Mouse (Mus musculus) lung, postnatal 36 days (tissue): Measurements from ENCODE around the gene Ube2h.
A peak's percentile ranks its signal among the peaks of the same experiment; 100 is the strongest.
"Not testable (repeated sequence)": the region's sequence is repeated elsewhere in the genome, so short reads cannot be mapped to it uniquely, and the experiment has no call there.

ENCODE experiments used
- DNase-seq: peaks from one replicate; pipeline ENCODE4 v3.0.0; 2022; ENCODE audit warnings: mixed read lengths

Ube2h gene

GRCm38 (mm10) chr6:30242928-30243327 lies 61.4 kb downstream of the Ube2h start:
- peak; percentile 20 for DNase-seq

- no peak for DNase-seq
Measured at GRCm38 (mm10) chr6:30240105-30240504, 64.2 kb downstream of the Ube2h start.

- no peak for DNase-seq
Measured at GRCm38 (mm10) chr6:30239207-30239606, 65.1 kb downstream of the Ube2h start.

- no peak for DNase-seq
Measured at GRCm38 (mm10) chr6:30238079-30238478, 66.3 kb downstream of the Ube2h start.

- no peak for DNase-seq
Measured at GRCm38 (mm10) chr6:30236564-30236963, 67.8 kb downstream of the Ube2h start.

GRCm38 (mm10) chr6:30231758-30232293 lies 72.5 kb downstream of the Ube2h start:
- DNase-seq = no peak

DNA sequence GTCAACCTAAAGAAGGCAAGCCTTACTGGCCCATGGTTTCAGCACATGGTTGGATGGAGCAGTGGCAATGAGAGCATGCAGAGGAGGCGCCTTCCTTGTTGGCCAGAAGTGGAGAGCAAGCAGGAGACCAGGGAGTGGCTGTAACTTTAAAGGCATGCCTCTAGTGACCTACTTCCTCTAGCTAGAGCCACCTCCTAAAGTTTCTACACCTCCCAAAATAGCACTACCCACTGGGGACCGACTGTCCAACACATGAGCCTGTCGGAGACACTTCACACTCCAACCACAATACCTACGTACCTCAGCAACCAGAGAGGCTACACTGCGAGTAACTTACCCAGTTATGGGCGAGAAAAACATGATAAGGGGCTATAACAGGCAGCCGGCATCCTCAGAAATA lies 74.1 kb downstream of the Ube2h start:
- DNase-seq = peak; percentile 32

GRCm38 (mm10) chr6:30228921-30229320 lies 75.4 kb downstream of the Ube2h start:
- DNase-seq = peak; percentile 26

DNA sequence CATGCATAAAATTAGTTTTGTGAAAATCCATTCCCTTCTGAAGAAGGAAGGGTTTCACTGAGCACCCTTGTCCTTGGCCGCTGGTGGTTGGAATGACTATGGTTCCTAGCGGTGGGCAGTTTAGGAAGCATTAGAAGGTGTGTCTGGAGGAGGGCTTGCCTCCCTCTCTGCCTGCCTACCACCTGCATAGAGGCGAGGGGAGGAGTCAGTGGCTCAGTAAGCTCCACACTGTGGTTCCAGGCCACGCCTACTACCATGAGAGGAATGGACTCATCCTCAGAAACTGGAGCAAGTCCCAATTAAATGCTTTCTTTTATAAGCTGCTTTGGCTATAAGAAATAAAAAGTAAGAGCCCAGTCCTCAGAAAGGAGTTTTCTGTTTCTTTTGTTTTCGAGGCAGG lies 76.0 kb downstream of the Ube2h start:
- DNase-seq = no peak

DNA sequence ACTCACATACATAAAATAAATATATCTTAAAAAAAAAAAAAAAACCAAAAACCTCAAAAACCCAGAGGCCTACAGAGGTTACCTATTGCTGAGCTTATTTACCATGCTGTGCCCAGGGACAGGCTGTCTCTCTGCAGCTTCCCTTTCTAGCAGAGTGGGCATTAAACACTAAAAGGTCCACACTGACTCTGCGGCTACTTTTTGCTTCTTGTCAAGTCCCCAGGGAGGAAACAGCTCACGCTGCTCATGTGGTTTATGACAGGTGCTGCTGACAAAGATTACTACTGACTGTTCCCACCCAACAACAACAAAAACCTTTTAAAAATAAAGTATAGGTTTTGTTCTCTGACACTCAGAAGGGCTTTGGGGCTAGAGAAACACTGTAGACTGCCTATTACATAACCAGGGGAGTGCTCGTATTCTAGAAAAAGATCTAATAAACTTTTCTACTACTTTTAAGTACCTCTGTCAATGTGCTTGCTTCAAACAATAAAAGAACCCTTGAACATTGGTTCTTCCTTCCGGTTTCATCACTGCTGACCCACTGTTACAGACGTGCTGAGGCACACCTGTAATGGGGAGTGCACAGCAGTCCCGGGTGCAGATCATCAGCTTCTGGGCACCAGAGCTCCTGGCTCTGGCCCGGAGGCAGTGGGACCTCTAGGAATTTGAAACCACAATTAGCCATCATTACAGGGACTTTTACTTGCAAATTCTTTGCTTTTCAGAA lies 77.2 kb downstream of the Ube2h start:
- DNase-seq = no peak

GRCm38 (mm10) chr6:30224693-30225092 lies 79.6 kb downstream of the Ube2h start:
- no peak for DNase-seq

DNA sequence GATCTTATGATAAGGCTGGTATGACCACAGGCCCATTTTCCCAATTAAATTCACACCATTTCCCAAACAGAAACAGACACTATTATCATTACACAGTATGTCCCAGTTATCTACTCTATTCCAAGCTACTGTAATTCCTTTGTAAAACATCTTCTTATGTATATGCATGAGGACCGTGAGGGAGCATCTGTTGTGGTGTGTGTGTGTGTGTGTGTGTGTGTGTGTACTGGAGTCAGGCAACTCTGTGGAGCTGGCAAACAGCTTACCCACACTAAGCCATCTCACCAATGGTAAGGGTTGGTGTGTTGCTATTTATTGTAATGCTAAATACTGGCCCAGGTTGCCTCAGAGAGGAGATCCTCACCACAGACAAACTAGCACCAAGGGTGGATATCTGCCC lies 82.0 kb downstream of the Ube2h start:
- no peak for DNase-seq

- DNase-seq = no peak
Measured at GRCm38 (mm10) chr6:30217581-30217980, 86.8 kb downstream of the Ube2h start.

DNA sequence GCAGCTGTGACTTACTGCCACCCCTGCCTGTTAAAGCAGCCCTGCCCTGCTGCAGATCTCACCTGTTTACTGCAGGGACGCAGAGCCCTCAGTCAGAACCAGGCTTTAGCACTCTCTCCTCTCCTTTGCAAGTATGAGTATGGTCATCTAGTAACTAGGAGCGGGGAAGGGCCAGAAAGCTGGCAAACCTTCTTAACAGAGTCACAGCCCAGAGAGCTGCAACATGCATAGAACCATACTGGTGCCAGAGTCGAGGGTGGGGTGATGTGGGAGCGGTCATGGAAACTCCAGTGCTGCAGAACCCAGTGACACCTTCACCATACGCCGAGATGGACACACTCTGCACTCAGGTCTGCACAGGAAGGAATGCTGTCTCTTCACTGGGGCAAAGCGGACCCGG lies 91.9 kb downstream of the Ube2h start:
- no peak for DNase-seq

- DNase-seq = no peak
Measured at GRCm38 (mm10) chr6:30211641-30212455, 92.5 kb downstream of the Ube2h start.

DNA sequence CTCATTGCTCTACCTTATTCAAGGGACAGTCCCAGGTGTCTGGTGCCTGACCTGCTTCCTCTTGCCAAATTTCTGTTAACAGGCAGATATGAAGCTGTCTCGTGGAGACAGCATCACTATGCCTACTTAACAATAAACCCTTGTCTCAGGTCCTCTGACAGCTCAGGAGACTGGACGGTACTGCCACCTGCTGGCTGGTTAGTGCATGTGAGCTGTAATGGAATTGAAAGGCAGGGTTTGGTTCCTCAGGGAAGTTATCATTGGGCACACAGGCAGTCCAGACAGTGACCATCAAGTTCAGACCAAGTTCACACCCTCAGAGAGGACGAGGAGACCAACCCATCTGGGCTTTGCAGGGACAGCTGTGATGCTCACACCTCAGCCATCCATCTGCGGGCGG lies 93.6 kb downstream of the Ube2h start:
- peak; percentile 81 for DNase-seq

- DNase-seq = no peak
Measured at GRCm38 (mm10) chr6:30208844-30209243, 95.5 kb downstream of the Ube2h start.

DNA sequence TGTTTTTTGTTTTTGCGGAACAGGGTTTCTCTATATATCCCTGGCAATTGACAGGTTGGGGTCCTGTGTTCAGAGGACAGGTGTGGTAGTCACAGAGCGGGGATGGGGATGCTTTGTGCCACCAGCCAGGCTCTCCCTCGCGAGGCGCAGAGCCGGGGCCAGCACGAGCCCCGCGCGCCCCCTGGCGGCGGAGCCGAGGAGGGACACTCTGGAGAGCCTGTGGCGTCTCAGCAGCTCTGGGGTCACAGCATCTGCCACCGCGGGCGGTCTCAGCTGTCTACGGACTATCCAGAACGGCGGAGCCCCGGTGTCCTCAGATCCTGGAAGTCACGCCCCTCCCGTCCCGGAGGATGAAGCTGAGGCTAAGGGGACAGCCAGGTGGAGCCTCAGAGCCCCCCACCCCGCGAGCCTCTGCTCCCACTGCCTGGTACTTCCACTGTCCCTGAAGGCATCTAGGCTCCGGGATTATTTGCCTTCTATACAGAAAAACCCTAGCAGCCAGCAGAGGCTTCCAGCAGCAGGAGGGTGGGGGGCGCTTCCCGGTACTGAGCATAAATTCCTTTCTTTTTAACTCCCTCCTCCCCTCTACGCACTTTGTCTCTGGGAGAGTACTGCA lies 98.6 kb downstream of the Ube2h start:
- DNase-seq = peak; percentile 80

GRCm38 (mm10) chr6:30205180-30205538 lies 99.2 kb downstream of the Ube2h start:
- not testable (repeated sequence) for DNase-seq

DNA sequence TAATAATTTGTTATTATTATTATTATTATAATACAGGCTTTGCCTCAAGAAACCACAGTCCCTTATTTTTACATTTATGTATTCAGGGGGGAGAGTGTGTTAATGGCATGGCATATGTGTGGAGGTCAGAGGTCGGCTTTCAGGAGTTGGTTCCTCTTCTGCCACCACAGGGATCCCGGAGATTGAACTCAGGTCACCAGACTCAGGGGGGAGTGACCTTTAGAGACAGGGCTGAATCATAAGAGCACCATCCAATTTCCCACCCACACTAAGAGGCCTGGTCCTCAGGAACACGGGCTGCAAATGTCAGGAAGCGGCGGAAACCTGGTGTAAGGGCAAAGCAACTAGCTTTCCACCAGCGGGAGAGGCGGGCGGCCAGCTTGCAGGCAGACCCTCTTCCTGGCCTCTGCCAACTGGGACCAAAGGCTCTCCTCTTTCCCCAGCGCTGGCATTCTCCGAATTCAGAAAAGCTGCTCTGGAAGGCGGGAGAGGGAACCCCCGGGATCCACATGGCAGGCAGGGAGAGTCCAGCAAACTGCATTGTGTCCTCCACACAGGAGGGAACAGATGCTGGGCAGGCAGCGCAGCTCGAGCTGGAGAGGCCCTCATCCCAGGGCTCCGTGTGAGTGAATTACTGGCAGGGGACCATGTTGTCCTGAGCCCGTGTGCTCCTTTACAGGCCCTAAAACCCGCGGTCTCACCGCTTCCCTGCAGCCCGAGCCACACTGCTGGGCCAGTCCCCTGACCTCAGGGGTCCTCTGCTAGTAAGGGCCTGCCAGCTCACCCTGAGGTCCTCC lies 99.8 kb downstream of the Ube2h start:
- peak; percentile 26 for DNase-seq

- DNase-seq = no peak
Measured at GRCm38 (mm10) chr6:30196143-30196542, 108.2 kb downstream of the Ube2h start.

GRCm38 (mm10) chr6:30195656-30196055 lies 108.7 kb downstream of the Ube2h start:
- DNase-seq = no peak

- DNase-seq = no peak
Measured at GRCm38 (mm10) chr6:30183624-30184023, 120.7 kb downstream of the Ube2h start.
